Mouse (Mus musculus) embryonic facial prominence, embryonic 13.5 days (tissue): Measurements from ENCODE around the gene Pacsin2. TPM values are rescaled to one million over a fixed set of nuclear protein-coding genes. Genes with fewer than 3 reads are reported as not detected.

Experiments
- ATAC-seq: fragments of 200-750 bp; cut with Nextera tagmentation; 2 replicates; pipeline ENCODE4 v1.8.0; 2017; ENCODE audit warnings: low read depth; ENCODE audit not compliant: insufficient number of reproducible peaks, insufficient read depth, low FRiP score, low TSS enrichment
- H3K27ac ChIP-seq: fragments of 300-500 bp; sonication (generic); 2 replicates; pipeline ENCODE4 v1.5.1; 2015; ENCODE audit warnings: moderate library complexity, mild to moderate bottlenecking, inconsistent platforms
- H3K27me3 ChIP-seq: fragments of 300-500 bp; sonication (generic); 2 replicates; pipeline ENCODE4 v1.6.1; 2015; ENCODE audit warnings: mild to moderate bottlenecking, inconsistent platforms
- H3K36me3 ChIP-seq: fragments of 300-500 bp; sonication (generic); 2 replicates; pipeline ENCODE4 v1.6.1; 2015; ENCODE audit warnings: mild to moderate bottlenecking, inconsistent platforms
- H3K4me1 ChIP-seq: fragments of 300-500 bp; sonication (generic); 2 replicates; pipeline ENCODE4 v1.6.1; 2015; ENCODE audit warnings: inconsistent platforms
- H3K4me2 ChIP-seq: fragments of 300-500 bp; sonication (generic); 2 replicates; pipeline ENCODE4 v1.6.1; 2015; ENCODE audit warnings: moderate library complexity, mild to moderate bottlenecking, inconsistent platforms
- H3K4me3 ChIP-seq: fragments of 300-500 bp; sonication (generic); 2 replicates; pipeline ENCODE4 v1.5.1; 2015; ENCODE audit warnings: mild to moderate bottlenecking, inconsistent platforms
- H3K9ac ChIP-seq: fragments of 300-500 bp; sonication (generic); 2 replicates; pipeline ENCODE4 v1.6.1; 2015; ENCODE audit warnings: mild to moderate bottlenecking, inconsistent platforms
- H3K9me3 ChIP-seq: fragments of 300-500 bp; sonication (generic); 2 replicates; pipeline ENCODE4 v1.6.1; 2016; ENCODE audit warnings: inconsistent platforms
- WGBS: fragments of 180-500 bp; shearing (Covaris S2); methylation state at CpG from one replicate; pipeline ENCODE4 v1.1.7; 2015; ENCODE audit warnings: mixed read lengths; 5-methylcytosine and 5-hydroxymethylcytosine counted together
- polyA plus RNA-seq: library from polyadenylated mRNA; unstranded; fragments of >200 nt; fragmentation: Nextera tagmentation; extraction: Ambion mirVana; gene quantifications from 2 replicates; pipeline ENCODE4 v1.2.1, GENCODE M21; 2015

The Pacsin2 gene
- polyA plus RNA-seq, 1 experiment from 2014 or later: 49.6 TPM

GRCm38 (mm10) chr15:83494572-83494920, 30.1 kb upstream of the Pacsin2 start:
- no peak overlapping the region for H3K4me3 ChIP-seq
- no peak overlapping the region for H3K27ac ChIP-seq
- no peak overlapping the region for H3K4me2 ChIP-seq
- no peak for ATAC-seq
- no peak overlapping the region for H3K9ac ChIP-seq
- no peaks in the 10 kb centered on the region for H3K9me3 ChIP-seq
- H3K27me3 ChIP-seq: no peaks in the 10 kb centered on the region
- peaks cover 85% of the 10 kb centered on the region for H3K36me3 ChIP-seq
- WGBS: 64% methylated on average over 6 of the region's 6 CpGs
- H3K4me1 ChIP-seq: no peaks in the 10 kb centered on the region

- H3K27ac ChIP-seq: no peak overlapping the region
Observed at GRCm38 (mm10) chr15:83493856-83494571, 29.6 kb upstream of the Pacsin2 start.

GRCm38 (mm10) chr15:83491891-83492290, 27.5 kb upstream of the Pacsin2 start:
- no peak overlapping the region for H3K4me2 ChIP-seq
- no peak for ATAC-seq
- no peaks in the 10 kb centered on the region for H3K9me3 ChIP-seq
- no peaks in the 10 kb centered on the region for H3K4me1 ChIP-seq
- H3K27ac ChIP-seq: no peak overlapping the region
- peaks cover 71% of the 10 kb centered on the region for H3K36me3 ChIP-seq
- no peaks in the 10 kb centered on the region for H3K27me3 ChIP-seq
- WGBS: 78% methylated on average over 5 of the region's 5 CpGs
- no peak overlapping the region for H3K4me3 ChIP-seq
- no peak overlapping the region for H3K9ac ChIP-seq

More at GRCm38 (mm10) chr15:83493856-83494571, 29.6 kb upstream of the Pacsin2 start:
- H3K9ac ChIP-seq: no peak overlapping the region
- no peak overlapping the region for H3K4me2 ChIP-seq
- H3K4me3 ChIP-seq: no peak overlapping the region
- WGBS: 82% methylated on average over 7 of the region's 7 CpGs
- no peak for ATAC-seq
- H3K4me1 ChIP-seq: no peaks in the 10 kb centered on the region
- H3K36me3 ChIP-seq: peaks cover 81% of the 10 kb centered on the region
- H3K27me3 ChIP-seq: no peaks in the 10 kb centered on the region
- H3K9me3 ChIP-seq: no peaks in the 10 kb centered on the region

- Histone ChIP-seq H3K4me3 (no peak overlapping the region), H3K4me2 (no peak overlapping the region), H3K36me3 (peaks cover 67% of the 10 kb centered on the region), H3K9me3 (no peaks in the 10 kb centered on the region), H3K27me3 (no peaks in the 10 kb centered on the region), H3K27ac (no peak overlapping the region), H3K9ac (no peak overlapping the region), H3K4me1 (no peaks in the 10 kb centered on the region)
- no peak for ATAC-seq
- 93% methylated on average over 20 of the region's 20 CpGs for WGBS
Observed at GRCm38 (mm10) chr15:83489471-83489870, 25.1 kb upstream of the Pacsin2 start.

GRCm38 (mm10) chr15:83487477-83488115, 23.2 kb upstream of the Pacsin2 start:
- ATAC-seq: no peak; the same call in 1 of the 2 replicates
- H3K36me3 ChIP-seq: peaks cover 60% of the 10 kb centered on the region
- WGBS: 61% methylated on average over 9 of the region's 9 CpGs

GRCm38 (mm10) chr15:83484311-83484710, 19.9 kb upstream of the Pacsin2 start:
- Histone ChIP-seq H3K9me3 (no peaks in the 10 kb centered on the region), H3K9ac (no peak overlapping the region), H3K4me2 (no peak overlapping the region), H3K27ac (no peak overlapping the region), H3K4me3 (no peak overlapping the region), H3K27me3 (no peaks in the 10 kb centered on the region), H3K36me3 (peaks cover 34% of the 10 kb centered on the region), H3K4me1 (0 out of 2 replicates have a peak, but pooled peaks cover 2% of the 10 kb centered on the region)
- 85% methylated on average over 10 of the region's 10 CpGs for WGBS
- no peak for ATAC-seq

More at GRCm38 (mm10) chr15:83487477-83488115, 23.2 kb upstream of the Pacsin2 start:
- H3K27me3 ChIP-seq: no peaks in the 10 kb centered on the region
- no peak overlapping the region for H3K4me3 ChIP-seq
- no peak overlapping the region for H3K4me2 ChIP-seq
- no peak overlapping the region for H3K27ac ChIP-seq
- H3K4me1 ChIP-seq: no peaks in the 10 kb centered on the region
- no peak overlapping the region for H3K9ac ChIP-seq
- no peaks in the 10 kb centered on the region for H3K9me3 ChIP-seq

- no peaks in the 10 kb centered on the region for H3K9me3 ChIP-seq
Observed at GRCm38 (mm10) chr15:83483482-83483881, 19.1 kb upstream of the Pacsin2 start.

GRCm38 (mm10) chr15:83482645-83483224, 18.3 kb upstream of the Pacsin2 start:
- no peak for ATAC-seq
- H3K4me1 ChIP-seq: 0 out of 2 replicates have a peak, but pooled peaks cover 2% of the 10 kb centered on the region
- H3K9ac ChIP-seq: no peak overlapping the region
- no peaks in the 10 kb centered on the region for H3K9me3 ChIP-seq
- no peak overlapping the region for H3K27ac ChIP-seq
- H3K4me2 ChIP-seq: no peak overlapping the region
- 75% methylated on average over 8 of the region's 8 CpGs for WGBS
- H3K36me3 ChIP-seq: peaks cover 30% of the 10 kb centered on the region
- no peaks in the 10 kb centered on the region for H3K27me3 ChIP-seq
- no peak overlapping the region for H3K4me3 ChIP-seq

More at GRCm38 (mm10) chr15:83483482-83483881, 19.1 kb upstream of the Pacsin2 start:
- Histone ChIP-seq H3K27ac (no peak overlapping the region), H3K4me3 (no peak overlapping the region), H3K36me3 (peaks cover 31% of the 10 kb centered on the region), H3K4me1 (0 out of 2 replicates have a peak, but pooled peaks cover 2% of the 10 kb centered on the region), H3K4me2 (no peak overlapping the region), H3K27me3 (no peaks in the 10 kb centered on the region), H3K9ac (no peak overlapping the region)
- WGBS: 32% methylated on average over 2 of the region's 2 CpGs
- ATAC-seq: no peak

GRCm38 (mm10) chr15:83481236-83481780, 16.9 kb upstream of the Pacsin2 start:
- 65% methylated on average over 10 of the region's 10 CpGs for WGBS
- ATAC-seq: no peak
- Histone ChIP-seq H3K27me3 (no peaks in the 10 kb centered on the region), H3K9ac (no peak overlapping the region), H3K4me3 (no peak overlapping the region), H3K9me3 (no peaks in the 10 kb centered on the region), H3K27ac (no peak overlapping the region), H3K36me3 (peaks cover 17% of the 10 kb centered on the region; the same call in 1 of the 2 replicates), H3K4me1 (0 out of 2 replicates have a peak, but pooled peaks cover 2% of the 10 kb centered on the region), H3K4me2 (no peak overlapping the region)

GRCm38 (mm10) chr15:83479818-83480217, 15.4 kb upstream of the Pacsin2 start:
- Histone ChIP-seq H3K4me2 (no peak overlapping the region), H3K36me3 (peaks cover 9% of the 10 kb centered on the region; the same call in 1 of the 2 replicates), H3K4me1 (peaks cover 3% of the 10 kb centered on the region; the same call in 1 of the 2 replicates), H3K27me3 (no peaks in the 10 kb centered on the region), H3K9ac (no peak overlapping the region), H3K27ac (no peak overlapping the region), H3K9me3 (no peaks in the 10 kb centered on the region), H3K4me3 (no peak overlapping the region)
- 83% methylated on average over 4 of the region's 4 CpGs for WGBS
- no peak for ATAC-seq

GRCm38 (mm10) chr15:83478096-83478495, 13.7 kb upstream of the Pacsin2 start:
- Histone ChIP-seq H3K9ac (no peak overlapping the region), H3K4me1 (peaks cover 14% of the 10 kb centered on the region), H3K36me3 (no peaks in the 10 kb centered on the region), H3K27me3 (no peaks in the 10 kb centered on the region), H3K4me2 (no peak overlapping the region), H3K9me3 (no peaks in the 10 kb centered on the region), H3K27ac (no peak overlapping the region), H3K4me3 (no peak overlapping the region)
- no peak for ATAC-seq
- 59% methylated on average over 3 of the region's 3 CpGs for WGBS
